Mouse (Mus musculus): ENCODE measurements around the gene Lypd4. TPM values are rescaled to one million over a fixed set of nuclear protein-coding genes. Genes with fewer than 3 reads are reported as not detected.
"Not testable (repeated sequence)": the region's sequence is repeated elsewhere in the genome, so short reads cannot be mapped to it uniquely, and the experiment has no call there.

Lypd4 gene
- polyA plus RNA-seq, 1 experiment: not detected

GRCm38 (mm10) chr7:24844144-24844543 is 25.6 kb downstream of the Lypd4 start:
- Histone ChIP-seq H3K4me3 (ENCODE audit: insufficient read depth, low read depth, low read length) (no peak overlapping the region), H3K27ac (replicated peaks; ENCODE audit: low read depth, low read length) (no peak overlapping the region), H3K4me1 (ENCODE audit: control insufficient read depth, insufficient read depth, insufficient read length, low read length) (no peaks in the 10 kb centered on the region)

GRCm38 (mm10) chr7:24841009-24841408 is 28.7 kb downstream of the Lypd4 start:
- Histone ChIP-seq H3K4me1 (ENCODE audit: control insufficient read depth, insufficient read depth, insufficient read length, low read length) (no peaks in the 10 kb centered on the region), H3K27ac (replicated peaks; ENCODE audit: low read depth, low read length) (no peak overlapping the region), H3K4me3 (ENCODE audit: insufficient read depth, low read depth, low read length) (no peak overlapping the region)

GRCm38 (mm10) chr7:24840331-24840730 is 29.4 kb downstream of the Lypd4 start:
- Histone ChIP-seq H3K27ac (replicated peaks; ENCODE audit: low read depth, low read length) (no peak overlapping the region), H3K4me1 (ENCODE audit: control insufficient read depth, insufficient read depth, insufficient read length, low read length) (no peaks in the 10 kb centered on the region), H3K4me3 (ENCODE audit: insufficient read depth, low read depth, low read length) (no peak overlapping the region)

- Histone ChIP-seq H3K4me3 (ENCODE audit: insufficient read depth, low read depth, low read length) (no peak overlapping the region), H3K27ac (replicated peaks; ENCODE audit: low read depth, low read length) (no peak overlapping the region), H3K4me1 (ENCODE audit: control insufficient read depth, insufficient read depth, insufficient read length, low read length) (no peaks in the 10 kb centered on the region)
Measured at GRCm38 (mm10) chr7:24839410-24839808, 30.3 kb downstream of the Lypd4 start.

GRCm38 (mm10) chr7:24838732-24839409 is 30.9 kb downstream of the Lypd4 start:
- not testable (repeated sequence) for H3K27ac ChIP-seq (replicated peaks; ENCODE audit: low read depth, low read length); H3K4me1 ChIP-seq (ENCODE audit: control insufficient read depth, insufficient read depth, insufficient read length, low read length); H3K4me3 ChIP-seq (ENCODE audit: insufficient read depth, low read depth, low read length)

- no peak overlapping the region for H3K4me3 ChIP-seq (ENCODE audit: insufficient read depth, low read depth, low read length)
- no peak overlapping the region for H3K27ac ChIP-seq (replicated peaks; ENCODE audit: low read depth, low read length)
- H3K4me1 ChIP-seq (ENCODE audit: control insufficient read depth, insufficient read depth, insufficient read length, low read length): no peaks in the 10 kb centered on the region
Measured at GRCm38 (mm10) chr7:24827181-24827580, 42.6 kb downstream of the Lypd4 start.

GRCm38 (mm10) chr7:24824452-24824851 is 45.3 kb downstream of the Lypd4 start:
- no peaks in the 10 kb centered on the region for H3K4me1 ChIP-seq (ENCODE audit: control insufficient read depth, insufficient read depth, insufficient read length, low read length)
- no peak overlapping the region for H3K4me3 ChIP-seq (ENCODE audit: insufficient read depth, low read depth, low read length)
- H3K27ac ChIP-seq (replicated peaks; ENCODE audit: low read depth, low read length): no peak overlapping the region

- H3K27ac ChIP-seq (replicated peaks; ENCODE audit: low read depth, low read length): no peak overlapping the region
- H3K4me1 ChIP-seq (ENCODE audit: control insufficient read depth, insufficient read depth, insufficient read length, low read length): no peaks in the 10 kb centered on the region
- H3K4me3 ChIP-seq (ENCODE audit: insufficient read depth, low read depth, low read length): no peak overlapping the region
Measured at GRCm38 (mm10) chr7:24817502-24817901, 52.2 kb downstream of the Lypd4 start.

Other genes starting within 250 kb of the Lypd4 start
- gene Lypd3, start 233.4 kb downstream of the Lypd4 start, polyA plus RNA-seq (2012; ENCODE audit: insufficient read depth, insufficient read length, missing spikeins): not detected in 2 replicates
- not detected in 2 replicates for gene Tex101, start 193.3 kb downstream of the Lypd4 start, polyA plus RNA-seq (2012; ENCODE audit: insufficient read depth, insufficient read length, missing spikeins)
- not detected in 2 replicates for gene BC049730, start 160.7 kb downstream of the Lypd4 start, polyA plus RNA-seq (2012; ENCODE audit: insufficient read depth, insufficient read length, missing spikeins)
- not detected in 2 replicates for gene Gm4763, start 143.0 kb downstream of the Lypd4 start, polyA plus RNA-seq (2012; ENCODE audit: insufficient read depth, insufficient read length, missing spikeins)
- not detected in 2 replicates for gene Cd177, start 109.6 kb downstream of the Lypd4 start, polyA plus RNA-seq (2012; ENCODE audit: insufficient read depth, insufficient read length, missing spikeins)
- not detected in 2 replicates for gene Ceacam10, start 92.7 kb downstream of the Lypd4 start, polyA plus RNA-seq (2012; ENCODE audit: insufficient read depth, insufficient read length, missing spikeins)
- gene Gm9844, start 7.7 kb downstream of the Lypd4 start, polyA plus RNA-seq (2012; ENCODE audit: insufficient read depth, insufficient read length, missing spikeins): not detected in 2 replicates
- gene Dmrtc2, start 116 bp upstream of the Lypd4 start, polyA plus RNA-seq (2012; ENCODE audit: insufficient read depth, insufficient read length, missing spikeins): not detected in 2 replicates
- 1,002 and 1,046 TPM in 2 replicates for gene Rps19, start 14.4 kb upstream of the Lypd4 start, polyA plus RNA-seq (2012; ENCODE audit: insufficient read depth, insufficient read length, missing spikeins)
- gene Cd79a, start 27.4 kb upstream of the Lypd4 start, polyA plus RNA-seq (2012; ENCODE audit: insufficient read depth, insufficient read length, missing spikeins): 0.71 and 0.96 TPM in 2 replicates
- 26.1 and 28.4 TPM in 2 replicates for gene Arhgef1, start 33.0 kb upstream of the Lypd4 start, polyA plus RNA-seq (2012; ENCODE audit: insufficient read depth, insufficient read length, missing spikeins)
- gene Gm4881, start 74.6 kb upstream of the Lypd4 start, polyA plus RNA-seq (2012; ENCODE audit: insufficient read depth, insufficient read length, missing spikeins): not detected in 2 replicates
- 236 and 245 TPM in 2 replicates for gene Rabac1, start 102.8 kb upstream of the Lypd4 start, polyA plus RNA-seq (2012; ENCODE audit: insufficient read depth, insufficient read length, missing spikeins)
- gene Atp1a3, start 136.0 kb upstream of the Lypd4 start, polyA plus RNA-seq (2012; ENCODE audit: insufficient read depth, insufficient read length, missing spikeins): 4.8 and 5.9 TPM in 2 replicates
- gene Grik5, start 202.4 kb upstream of the Lypd4 start, polyA plus RNA-seq (2012; ENCODE audit: insufficient read depth, insufficient read length, missing spikeins): 2.8 and 3.5 TPM in 2 replicates
- 5.9 and 7.6 TPM in 2 replicates for gene Zfp574, start 202.6 kb upstream of the Lypd4 start, polyA plus RNA-seq (2012; ENCODE audit: insufficient read depth, insufficient read length, missing spikeins)